Mouse (Mus musculus): ENCODE results near the gene Defa26. TPM values are rescaled to one million over a fixed set of nuclear protein-coding genes. Genes with fewer than 3 reads are reported as not detected.
"Not testable (repeated sequence)": the region's sequence is repeated elsewhere in the genome, so short reads cannot be mapped to it uniquely, and the experiment has no call there.

Gene Defa26
- not detected for polyA plus RNA-seq (2012; fragmentation: generic; extraction: Trizol)
- long read RNA-seq, experiment 1 = 0 reads
- long read RNA-seq, experiment 2 = 0 reads

- H3ac ChIP-seq (ENCODE audit: control insufficient read depth, insufficient read length, low read depth); H3K27me3 ChIP-seq (ENCODE audit: control insufficient read depth, insufficient read depth, insufficient read length); H3K79me3 ChIP-seq (ENCODE audit: low read depth); H3K36me3 ChIP-seq (ENCODE audit: control insufficient read depth, insufficient read depth); H3K79me2 ChIP-seq (ENCODE audit: control insufficient read depth, insufficient read depth); H3K4me3 ChIP-seq (ENCODE audit: insufficient read depth, poor library complexity, severe bottlenecking): not testable (repeated sequence)
These were observed at the start of gene Defa26 for GRCm38 (mm10) chr8:21617883-21618282. Gene Defa26, plus strand, starts transcription at chr8:21618183.

GRCm38 (mm10) chr8:21582706-21583105 lies 35.3 kb upstream of the Defa26 start, which contains the start of gene Defa28:
Gene Defa28, plus strand, starts transcription at chr8:21583006.
- H3K79me3 ChIP-seq (ENCODE audit: low read depth); H3K79me2 ChIP-seq (ENCODE audit: control insufficient read depth, insufficient read depth); H3K27me3 ChIP-seq (ENCODE audit: control insufficient read depth, insufficient read depth, insufficient read length); H3K4me3 ChIP-seq (ENCODE audit: insufficient read depth, poor library complexity, severe bottlenecking); H3K36me3 ChIP-seq (ENCODE audit: control insufficient read depth, insufficient read depth); H3ac ChIP-seq (ENCODE audit: control insufficient read depth, insufficient read length, low read depth): not testable (repeated sequence)

- not testable (repeated sequence) for H3ac ChIP-seq (ENCODE audit: control insufficient read depth, insufficient read length, low read depth); H3K79me3 ChIP-seq (ENCODE audit: low read depth); H3K27me3 ChIP-seq (ENCODE audit: control insufficient read depth, insufficient read depth, insufficient read length); H3K4me3 ChIP-seq (ENCODE audit: insufficient read depth, poor library complexity, severe bottlenecking); H3K79me2 ChIP-seq (ENCODE audit: control insufficient read depth, insufficient read depth); H3K36me3 ChIP-seq (ENCODE audit: control insufficient read depth, insufficient read depth)
These were observed 23.6 kb upstream of the Defa26 start, which contains the start of gene Gm7861 for GRCm38 (mm10) chr8:21594408-21594807. Gene Gm7861, minus strand, starts transcription at chr8:21594508.

- H3K27me3 ChIP-seq (ENCODE audit: control insufficient read depth, insufficient read depth, insufficient read length); H3K79me3 ChIP-seq (ENCODE audit: low read depth); H3K79me2 ChIP-seq (ENCODE audit: control insufficient read depth, insufficient read depth); H3K4me3 ChIP-seq (ENCODE audit: insufficient read depth, poor library complexity, severe bottlenecking); H3K36me3 ChIP-seq (ENCODE audit: control insufficient read depth, insufficient read depth); H3ac ChIP-seq (ENCODE audit: control insufficient read depth, insufficient read length, low read depth): not testable (repeated sequence)
These were observed 37.5 kb downstream of the Defa26 start, which contains the start of gene Defa17 for GRCm38 (mm10) chr8:21655480-21655879. Gene Defa17, plus strand, starts transcription at chr8:21655780.

- not testable (repeated sequence) for H3ac ChIP-seq (ENCODE audit: control insufficient read depth, insufficient read length, low read depth); H3K36me3 ChIP-seq (ENCODE audit: control insufficient read depth, insufficient read depth); H3K79me2 ChIP-seq (ENCODE audit: control insufficient read depth, insufficient read depth); H3K27me3 ChIP-seq (ENCODE audit: control insufficient read depth, insufficient read depth, insufficient read length); H3K4me3 ChIP-seq (ENCODE audit: insufficient read depth, poor library complexity, severe bottlenecking); H3K79me3 ChIP-seq (ENCODE audit: low read depth)
These were observed 47.5 kb downstream of the Defa26 start, which contains the start of gene Defa34 for GRCm38 (mm10) chr8:21665497-21665896. Gene Defa34, plus strand, starts transcription at chr8:21665797.

Other genes with a start within 250 kb of the Defa26 start
- gene Defa2, start 239.7 kb upstream of the Defa26 start, polyA plus RNA-seq (2012; fragmentation: generic; extraction: Trizol) = not detected
- gene Defa33, start 226.4 kb upstream of the Defa26 start, polyA plus RNA-seq (2012; fragmentation: generic; extraction: Trizol) = not detected
- gene Defa36, start 190.8 kb upstream of the Defa26 start, polyA plus RNA-seq (2012; fragmentation: generic; extraction: Trizol) = not detected
- gene Gm7849, start 161.6 kb upstream of the Defa26 start, polyA plus RNA-seq (2012; fragmentation: generic; extraction: Trizol) = not detected
- gene Defa20, start 108.9 kb upstream of the Defa26 start, polyA plus RNA-seq (2012; fragmentation: generic; extraction: Trizol) = not detected
- gene Defa32, start 89.2 kb upstream of the Defa26 start, polyA plus RNA-seq (2012; fragmentation: generic; extraction: Trizol) = not detected
- not detected for gene Defa37, start 52.8 kb upstream of the Defa26 start, polyA plus RNA-seq (2012; fragmentation: generic; extraction: Trizol)
- gene Defa28, start 35.2 kb upstream of the Defa26 start, polyA plus RNA-seq (2012; fragmentation: generic; extraction: Trizol) = not detected
- gene Gm7861, start 23.7 kb upstream of the Defa26 start, polyA plus RNA-seq (2012; fragmentation: generic; extraction: Trizol) = not detected
- not detected for gene Defa17, start 37.6 kb downstream of the Defa26 start, polyA plus RNA-seq (2012; fragmentation: generic; extraction: Trizol)
- not detected for gene Defa34, start 47.6 kb downstream of the Defa26 start, polyA plus RNA-seq (2012; fragmentation: generic; extraction: Trizol)
- not detected for gene AY761184, start 85.5 kb downstream of the Defa26 start, polyA plus RNA-seq (2012; fragmentation: generic; extraction: Trizol)
- not detected for gene Defa24, start 116.3 kb downstream of the Defa26 start, polyA plus RNA-seq (2012; fragmentation: generic; extraction: Trizol)
- not detected for gene Defb50, start 205.4 kb downstream of the Defa26 start, polyA plus RNA-seq (2012; fragmentation: generic; extraction: Trizol)
- gene Defb2, start 221.7 kb downstream of the Defa26 start, polyA plus RNA-seq (2012; fragmentation: generic; extraction: Trizol) = not detected
- gene Defb10, start 240.7 kb downstream of the Defa26 start, polyA plus RNA-seq (2012; fragmentation: generic; extraction: Trizol) = not detected